Mouse (Mus musculus) ovary, adult 2 months (tissue): ENCODE data around the gene Tmem263. TPM values are rescaled to one million over a fixed set of nuclear protein-coding genes. Genes with fewer than 3 reads are reported as not detected.

ENCODE experiments used
- polyA plus RNA-seq: library from polyadenylated mRNA; depleted of rRNA; stranded (reverse); fragments of >200 nt; gene quantifications from 2 replicates; pipeline ENCODE4 v1.2.3, GENCODE M21; 2012; rRNA removed

Gene Tmem263
- polyA plus RNA-seq: 11.8 and 26.3 TPM in 2 replicates

GRCm38 (mm10) chr10:85102247-85103084 lies at the start of gene Tmem263, which contains the start of gene Fhl4:
Gene Tmem263 (plus strand): TSS chr10:85102627.
Gene Fhl4 (minus strand): TSS chr10:85102495.

GRCm38 (mm10) chr10:85127395-85128287 lies 25.2 kb downstream of the Tmem263 start, which contains the start of gene Mterf2:
Gene Mterf2 (minus strand): TSS chr10:85128027.

Other genes with a start within 250 kb of the Tmem263 start
- gene Ric8b, start 185.0 kb upstream of the Tmem263 start, polyA plus RNA-seq: 9.3 and 11.7 TPM in 2 replicates
- 0.22 and 0.31 TPM in 2 replicates for gene Fhl4, start 132 bp upstream of the Tmem263 start, polyA plus RNA-seq
- gene Mterf2, start 25.4 kb downstream of the Tmem263 start, polyA plus RNA-seq: 0.90 and 3.8 TPM in 2 replicates
- gene Cry1, start 82.4 kb downstream of the Tmem263 start, polyA plus RNA-seq: 13.9 and 22.9 TPM in 2 replicates